Mouse (Mus musculus): Measurements from ENCODE around the gene Lhpp. TPM values are rescaled to one million over a fixed set of nuclear protein-coding genes. Genes with fewer than 3 reads are reported as not detected.

Gene Lhpp
- polyA plus RNA-seq, 1 experiment from 2014 or later = 46.6 TPM

DNA sequence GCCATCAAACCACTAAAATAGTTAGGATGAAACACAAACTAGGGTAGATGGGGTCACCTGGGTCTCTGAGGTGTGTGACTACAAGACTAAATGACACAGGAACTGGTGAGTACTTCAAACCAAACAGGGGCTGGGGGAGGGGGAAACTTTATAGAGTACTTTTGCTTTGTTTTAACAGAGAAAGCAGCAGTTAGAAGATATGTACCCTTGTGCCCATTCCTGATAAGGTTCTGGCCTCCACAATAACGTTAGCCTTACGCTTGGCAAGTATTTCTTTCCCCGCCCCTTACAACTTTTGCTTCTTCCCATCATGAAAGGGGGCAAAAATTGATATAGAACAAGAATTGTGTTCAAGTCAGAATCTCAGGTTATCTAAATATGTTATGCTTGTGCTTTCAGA lies 14.7 kb upstream of the Lhpp start:
- peaks cover 58% of the 10 kb centered on the region for H3K27me3 ChIP-seq (ENCODE audit: control insufficient read depth, insufficient read depth, low read length)
- WGBS = 89% methylated on average over 3 of the region's 3 CpGs
- no peaks in the 10 kb centered on the region for H3K9me3 ChIP-seq (ENCODE audit: control insufficient read depth, low read length)
- H3K4me3 ChIP-seq (replicated peaks; ENCODE audit: low read length) = no peak overlapping the region
- no peak overlapping the region for H3K27ac ChIP-seq
- H3K9ac ChIP-seq = no peak overlapping the region
- DNase-seq (ENCODE audit: low spot score) (no peak), ATAC-seq (ENCODE audit: low FRiP score) (no peak)
- H3K36me3 ChIP-seq (replicated peaks; ENCODE audit: control insufficient read depth, insufficient read depth) = no peaks in the 10 kb centered on the region
- H3K4me2 ChIP-seq (replicated peaks) = no peak overlapping the region
- H3K4me1 ChIP-seq (replicated peaks; ENCODE audit: control insufficient read depth, insufficient read depth, low read length) = peaks cover 28% of the 10 kb centered on the region

DNA sequence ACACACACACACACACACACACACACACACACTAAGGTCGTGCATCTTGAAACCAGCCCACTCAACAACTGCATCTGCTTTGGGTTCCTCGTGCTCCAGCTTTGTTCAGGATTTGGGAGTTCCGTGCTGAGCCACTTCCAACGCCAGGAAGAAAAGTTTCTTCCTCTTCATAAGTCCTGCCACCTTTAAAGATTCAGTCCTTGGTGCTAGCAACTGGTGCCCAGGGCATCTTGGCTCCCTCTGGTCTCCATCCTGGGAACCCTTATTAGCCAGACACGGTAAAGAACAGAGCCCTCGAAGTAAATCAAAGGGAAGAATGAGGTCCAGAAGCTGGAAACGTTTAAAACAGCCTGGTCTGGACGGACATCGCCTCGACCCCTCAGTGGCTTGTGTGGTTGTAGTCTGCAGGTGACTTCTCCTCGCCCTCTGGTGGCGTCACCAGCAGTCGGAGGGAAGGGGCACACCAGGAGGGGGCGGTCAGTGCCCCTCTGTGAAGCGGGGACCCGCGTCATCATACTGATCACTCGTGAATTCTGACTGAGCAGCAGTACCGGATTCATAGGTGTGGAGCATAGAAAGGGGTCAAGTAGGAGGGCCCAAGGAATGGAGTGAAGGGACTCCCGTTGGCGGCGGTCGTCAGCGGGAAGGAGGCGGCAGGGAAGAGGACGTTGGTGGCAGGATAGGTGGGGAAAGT lies 13.7 kb upstream of the Lhpp start:
- no peak for DNase-seq (ENCODE audit: low spot score)

DNA sequence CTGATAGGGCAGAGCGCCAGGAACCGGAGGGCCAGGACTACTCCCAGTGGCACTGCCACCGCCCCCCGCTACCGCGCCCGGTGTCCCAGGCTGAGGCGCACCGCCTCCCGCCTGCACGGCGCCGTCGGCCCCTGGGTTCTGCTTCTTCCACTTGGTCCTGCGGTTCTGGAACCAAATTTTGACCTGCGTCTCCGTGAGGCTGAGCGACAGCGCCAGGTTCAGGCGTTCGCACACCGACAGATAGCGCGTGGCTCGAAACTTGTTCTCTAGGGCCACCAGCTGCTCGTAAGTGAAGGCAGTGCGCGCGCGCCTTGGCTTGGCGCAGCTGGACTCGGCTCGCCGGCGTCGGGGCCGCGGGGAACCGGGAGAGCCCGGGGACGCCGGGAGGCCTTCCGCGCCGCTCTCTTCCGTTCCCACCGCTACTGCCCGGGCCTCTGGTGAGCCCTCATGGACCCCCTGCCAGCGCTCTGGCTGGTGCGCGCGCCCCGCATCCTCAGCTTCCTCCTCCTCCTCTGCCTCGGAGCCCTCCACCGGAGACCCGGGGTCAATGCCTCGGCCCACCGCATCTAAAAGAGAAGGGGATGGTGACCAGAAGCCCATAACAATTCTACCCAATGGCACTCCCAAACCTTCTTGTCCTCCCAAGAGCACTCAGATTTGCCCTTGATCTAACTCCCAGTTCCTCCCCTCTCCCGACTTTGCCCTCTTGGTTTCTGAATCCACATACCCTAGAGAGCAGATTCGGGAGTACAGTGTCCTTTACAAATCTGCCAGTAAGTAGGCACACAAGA lies 13.0 kb upstream of the Lhpp start:
- DNase-seq (ENCODE audit: low spot score) (peak; percentile 60), ATAC-seq (ENCODE audit: low FRiP score) (no peak)
- peaks cover 74% of the 10 kb centered on the region for H3K27me3 ChIP-seq (ENCODE audit: control insufficient read depth, insufficient read depth, low read length)
- H3K4me3 ChIP-seq (replicated peaks; ENCODE audit: low read length) = peak overlapping the region; percentile 43
- H3K4me2 ChIP-seq (replicated peaks) = peak overlapping the region; percentile 85
- H3K9me3 ChIP-seq (ENCODE audit: control insufficient read depth, low read length) = no peaks in the 10 kb centered on the region
- 1% methylated on average over 58 of the region's 60 CpGs for WGBS
- H3K27ac ChIP-seq = no peak overlapping the region
- H3K4me1 ChIP-seq (replicated peaks; ENCODE audit: control insufficient read depth, insufficient read depth, low read length) = peaks cover 28% of the 10 kb centered on the region
- H3K36me3 ChIP-seq (replicated peaks; ENCODE audit: control insufficient read depth, insufficient read depth) = no peaks in the 10 kb centered on the region
- peak overlapping the region; percentile 41 for H3K9ac ChIP-seq

More for the DNA sequence above, 13.7 kb upstream of the Lhpp start:
- H3K9me3 ChIP-seq (ENCODE audit: control insufficient read depth, low read length) = no peaks in the 10 kb centered on the region
- no peaks in the 10 kb centered on the region for H3K36me3 ChIP-seq (replicated peaks; ENCODE audit: control insufficient read depth, insufficient read depth)
- H3K4me1 ChIP-seq (replicated peaks; ENCODE audit: control insufficient read depth, insufficient read depth, low read length) = peaks cover 28% of the 10 kb centered on the region
- peak overlapping the region; percentile 43 for H3K4me3 ChIP-seq (replicated peaks; ENCODE audit: low read length)
- 9% methylated on average over 26 of the region's 26 CpGs for WGBS
- H3K9ac ChIP-seq = peak overlapping the region; percentile 41; the same call in 1 of the 2 replicates
- peak overlapping the region; percentile 85 for H3K4me2 ChIP-seq (replicated peaks)
- H3K27ac ChIP-seq = no peak overlapping the region
- peaks cover 67% of the 10 kb centered on the region for H3K27me3 ChIP-seq (ENCODE audit: control insufficient read depth, insufficient read depth, low read length)
- ATAC-seq (ENCODE audit: low FRiP score) = no peak

DNA sequence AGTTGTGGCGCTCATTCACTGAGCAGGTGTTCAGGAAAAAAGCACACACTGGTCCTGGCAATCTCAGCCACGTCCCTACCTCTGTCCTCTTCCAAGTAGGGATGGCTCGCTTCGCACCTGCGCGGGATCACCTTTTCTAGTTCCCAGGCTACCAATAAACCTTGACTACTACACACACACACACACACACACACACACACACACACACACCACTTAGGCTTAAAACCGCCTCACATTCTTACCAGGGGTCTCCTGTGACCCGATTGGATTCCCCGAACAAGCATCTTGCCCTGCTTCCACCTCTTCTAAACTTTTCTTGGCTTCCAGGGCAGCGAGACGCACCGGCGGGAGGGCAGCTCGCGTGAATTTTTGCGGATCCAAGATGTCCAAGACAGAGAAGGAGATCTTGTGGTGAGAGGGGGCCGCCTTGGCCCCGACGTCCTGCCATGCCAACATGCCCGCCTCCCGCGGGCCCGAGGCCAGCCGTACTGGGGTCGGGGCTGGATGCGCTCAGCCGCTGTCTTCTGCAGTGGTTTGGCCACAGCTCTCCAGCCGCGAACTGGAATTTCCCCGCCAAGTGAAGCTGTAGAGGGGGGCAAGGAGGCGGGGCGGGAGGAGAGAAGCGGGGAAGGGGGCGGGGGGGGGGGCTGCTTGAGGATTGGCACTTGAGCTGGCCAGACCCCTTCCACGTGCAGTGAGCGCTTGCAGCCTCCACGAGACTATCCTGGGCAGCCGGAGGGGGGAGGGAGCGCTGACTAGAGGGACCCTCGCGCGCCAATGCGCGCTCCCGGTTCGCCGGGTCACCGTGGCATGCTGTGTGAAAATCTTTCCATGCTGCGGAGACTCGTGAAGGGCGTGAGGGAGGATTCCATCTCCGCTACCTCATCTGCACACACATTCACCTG lies 11.1 kb upstream of the Lhpp start, which contains the start of gene Nkx1-2:
TSS of gene Nkx1-2 (minus strand) at position 567 of the 905 bp plus-strand sequence.
- ATAC-seq (ENCODE audit: low FRiP score) = no peak
- under 1% methylated on average over 50 of the region's 52 CpGs for WGBS
- Histone ChIP-seq H3K4me1 (replicated peaks; ENCODE audit: control insufficient read depth, insufficient read depth, low read length) (peaks cover 28% of the 10 kb centered on the region), H3K4me2 (replicated peaks) (peak within 1 kb of the TSS; percentile 62), H3K9me3 (ENCODE audit: control insufficient read depth, low read length) (no peaks in the 10 kb centered on the region), H3K9ac (peak within 1 kb of the TSS; percentile 16; the same call in 1 of the 2 replicates), H3K36me3 (replicated peaks; ENCODE audit: control insufficient read depth, insufficient read depth) (no peaks in the 10 kb centered on the region), H3K27me3 (ENCODE audit: control insufficient read depth, insufficient read depth, low read length) (peaks cover 80% of the 10 kb centered on the region), H3K27ac (no peak within 1 kb of the TSS), H3K4me3 (replicated peaks; ENCODE audit: low read length) (peak within 1 kb of the TSS; percentile 28)
- DNase-seq (ENCODE audit: low spot score) = no peak

DNA sequence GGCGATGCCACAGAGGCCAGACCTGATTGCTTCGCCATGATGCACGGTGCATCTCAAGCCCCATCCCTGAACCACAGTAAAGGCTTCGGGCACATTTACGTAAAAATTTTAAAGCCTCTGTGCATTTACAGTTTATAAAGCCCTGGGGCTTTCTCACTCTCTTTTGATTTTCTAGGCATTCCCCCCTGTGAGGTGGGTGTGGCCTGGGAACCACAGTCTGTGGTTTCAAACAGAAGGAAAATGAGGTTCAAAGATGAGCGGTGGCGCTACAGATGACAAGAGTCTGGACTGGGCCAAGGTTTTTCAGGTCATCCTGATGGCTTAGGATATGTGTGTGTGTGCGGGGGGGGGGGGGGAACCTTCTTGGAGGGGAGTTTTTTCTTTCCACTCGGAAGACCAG lies 10.4 kb upstream of the Lhpp start:
- Histone ChIP-seq H3K9me3 (ENCODE audit: control insufficient read depth, low read length) (no peaks in the 10 kb centered on the region), H3K27me3 (ENCODE audit: control insufficient read depth, insufficient read depth, low read length) (peaks cover 80% of the 10 kb centered on the region), H3K36me3 (replicated peaks; ENCODE audit: control insufficient read depth, insufficient read depth) (no peaks in the 10 kb centered on the region), H3K27ac (no peak overlapping the region), H3K4me2 (replicated peaks) (peak overlapping the region; percentile 62), H3K4me1 (replicated peaks; ENCODE audit: control insufficient read depth, insufficient read depth, low read length) (peaks cover 28% of the 10 kb centered on the region), H3K9ac (no peak overlapping the region; the same call in 1 of the 2 replicates), H3K4me3 (replicated peaks; ENCODE audit: low read length) (peak overlapping the region; percentile 28)
- DNase-seq (ENCODE audit: low spot score) = no peak
- WGBS = 1% methylated on average over 9 of the region's 9 CpGs
- ATAC-seq (ENCODE audit: low FRiP score) = no peak

DNA sequence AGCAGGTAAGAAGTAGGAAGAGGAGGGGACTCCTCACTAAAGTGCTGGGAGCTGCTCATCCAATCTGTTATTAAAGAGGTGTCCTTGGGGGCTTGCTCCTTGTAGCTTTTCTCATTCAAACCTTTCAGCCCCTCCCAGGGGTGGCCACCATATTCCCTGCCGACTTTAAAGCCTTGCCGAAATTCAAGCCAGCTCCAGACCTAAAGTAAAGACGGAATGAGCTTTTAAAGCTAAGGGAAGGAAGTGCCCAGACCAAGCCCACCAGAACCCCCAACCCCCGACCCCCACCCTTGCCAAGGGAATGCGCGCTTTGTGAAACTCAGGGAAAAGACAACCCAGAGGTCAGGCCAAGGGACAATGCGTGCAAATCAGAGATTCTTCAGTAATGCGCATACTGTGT lies 9.5 kb upstream of the Lhpp start:
- WGBS = 10% methylated on average over 8 of the region's 8 CpGs
- Histone ChIP-seq H3K27ac (no peak overlapping the region), H3K27me3 (ENCODE audit: control insufficient read depth, insufficient read depth, low read length) (peaks cover 71% of the 10 kb centered on the region), H3K36me3 (replicated peaks; ENCODE audit: control insufficient read depth, insufficient read depth) (no peaks in the 10 kb centered on the region), H3K4me2 (replicated peaks) (no peak overlapping the region), H3K9ac (no peak overlapping the region), H3K4me1 (replicated peaks; ENCODE audit: control insufficient read depth, insufficient read depth, low read length) (peaks cover 28% of the 10 kb centered on the region), H3K9me3 (ENCODE audit: control insufficient read depth, low read length) (no peaks in the 10 kb centered on the region), H3K4me3 (replicated peaks; ENCODE audit: low read length) (no peak overlapping the region)
- no peak for DNase-seq (ENCODE audit: low spot score)
- no peak for ATAC-seq (ENCODE audit: low FRiP score)

DNA sequence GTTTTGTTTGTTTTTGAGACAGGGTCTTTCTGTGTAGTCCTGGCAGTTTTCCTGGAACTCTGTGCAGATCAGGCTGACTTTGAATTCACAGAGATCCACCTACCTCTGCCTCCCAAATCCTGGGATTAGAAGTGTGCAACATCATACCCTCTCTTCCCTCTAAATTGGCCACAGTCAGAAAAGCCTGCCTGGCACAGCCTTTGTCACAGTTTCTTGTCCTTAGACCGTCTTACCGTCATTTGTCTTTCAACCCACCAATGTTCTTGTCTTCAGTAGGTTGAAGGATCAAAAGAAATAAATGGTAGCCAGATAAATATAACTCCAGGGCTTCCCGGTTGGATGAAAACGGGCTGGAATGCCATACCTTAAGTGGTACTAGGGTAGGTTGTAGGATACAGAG lies 5.7 kb upstream of the Lhpp start:
- H3K36me3 ChIP-seq (replicated peaks; ENCODE audit: control insufficient read depth, insufficient read depth) = no peaks in the 10 kb centered on the region
- H3K4me1 ChIP-seq (replicated peaks; ENCODE audit: control insufficient read depth, insufficient read depth, low read length) = peaks cover 8% of the 10 kb centered on the region; the same call in 1 of the 2 replicates
- H3K27ac ChIP-seq = no peak overlapping the region
- no peaks in the 10 kb centered on the region for H3K9me3 ChIP-seq (ENCODE audit: control insufficient read depth, low read length)
- no peak overlapping the region for H3K4me2 ChIP-seq (replicated peaks)
- no peak overlapping the region for H3K4me3 ChIP-seq (replicated peaks; ENCODE audit: low read length)
- DNase-seq (ENCODE audit: low spot score) = no peak
- 85% methylated on average over 4 of the region's 4 CpGs for WGBS
- peaks cover 33% of the 10 kb centered on the region for H3K27me3 ChIP-seq (ENCODE audit: control insufficient read depth, insufficient read depth, low read length)
- no peak for ATAC-seq (ENCODE audit: low FRiP score)
- no peak overlapping the region for H3K9ac ChIP-seq

DNA sequence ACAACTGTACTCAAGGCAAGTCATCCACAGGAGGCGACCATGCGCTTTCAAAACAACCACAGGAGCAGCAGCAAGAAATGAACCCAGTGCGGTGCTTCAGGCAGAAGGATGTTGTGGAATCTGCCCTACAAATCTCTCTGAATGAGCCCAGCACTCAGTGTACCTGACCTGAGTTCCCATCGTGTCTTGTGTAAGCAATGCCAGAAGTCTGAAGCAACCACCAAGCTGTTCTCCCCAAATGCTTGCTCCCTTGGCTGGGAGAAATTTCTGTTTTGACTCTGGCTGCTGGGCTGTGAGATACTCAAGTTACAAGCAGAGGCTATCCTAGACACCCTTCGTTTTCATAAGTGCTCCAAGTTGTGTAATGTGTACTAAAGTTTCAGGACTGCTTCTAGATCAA lies 4.7 kb upstream of the Lhpp start:
- H3K36me3 ChIP-seq (replicated peaks; ENCODE audit: control insufficient read depth, insufficient read depth) = no peaks in the 10 kb centered on the region
- no peak overlapping the region for H3K4me3 ChIP-seq (replicated peaks; ENCODE audit: low read length)
- peaks cover 24% of the 10 kb centered on the region for H3K27me3 ChIP-seq (ENCODE audit: control insufficient read depth, insufficient read depth, low read length)
- H3K9me3 ChIP-seq (ENCODE audit: control insufficient read depth, low read length) = no peaks in the 10 kb centered on the region
- H3K4me1 ChIP-seq (replicated peaks; ENCODE audit: control insufficient read depth, insufficient read depth, low read length) = no peaks in the 10 kb centered on the region
- no peak overlapping the region for H3K9ac ChIP-seq
- H3K4me2 ChIP-seq (replicated peaks) = no peak overlapping the region
- ATAC-seq (ENCODE audit: low FRiP score) = no peak
- 61% methylated on average over 5 of the region's 5 CpGs for WGBS
- H3K27ac ChIP-seq = no peak overlapping the region
- DNase-seq (ENCODE audit: low spot score) = no peak
